Mouse (Mus musculus): ENCODE measurements at regions not wholly inside any gene's neighbourhood (a gene's known extent, or its start where the extent isn't known, plus 50 kb on each side); places are given as distances from the start of the nearest gene placed in this dataset.
"Not testable (repeated sequence)": the region's sequence is repeated elsewhere in the genome, so short reads cannot be mapped to it uniquely, and the experiment has no call there.

- DNase-seq (ENCODE audit: low spot score), result no peak
These were observed 458.8 kb upstream of the 1700008P02Rik start for GRCm38 (mm10) chr3:7079073-7079472.

GRCm38 (mm10) chr3:7076850-7077249, 456.6 kb upstream of the 1700008P02Rik start:
- no peak for DNase-seq (ENCODE audit: low spot score)

GRCm38 (mm10) chr3:7074488-7074887, 454.2 kb upstream of the 1700008P02Rik start:
- no peak for DNase-seq (ENCODE audit: low spot score)

- DNase-seq (ENCODE audit: low spot score), result no peak
These were observed 421.3 kb upstream of the 1700008P02Rik start for GRCm38 (mm10) chr3:7041372-7042057.

- DNase-seq (ENCODE audit: low spot score), result no peak
These were observed 415.6 kb upstream of the 1700008P02Rik start for GRCm38 (mm10) chr3:7035833-7036232.

GRCm38 (mm10) chr3:7027845-7028244, 407.6 kb upstream of the 1700008P02Rik start:
- peak; percentile 16 for DNase-seq (ENCODE audit: low spot score)

- no peak for DNase-seq (ENCODE audit: low spot score)
These were observed 394.2 kb upstream of the 1700008P02Rik start for GRCm38 (mm10) chr3:7014345-7014973.

GRCm38 (mm10) chr3:7013516-7013915, 393.3 kb upstream of the 1700008P02Rik start:
- no peak for DNase-seq (ENCODE audit: low spot score)

GRCm38 (mm10) chr3:7010294-7011087, 390.2 kb upstream of the 1700008P02Rik start:
- no peak for DNase-seq (ENCODE audit: low spot score)

- no peak for DNase-seq (ENCODE audit: low spot score)
These were observed 388.5 kb upstream of the 1700008P02Rik start for GRCm38 (mm10) chr3:7008671-7009217.

- no peak for DNase-seq (ENCODE audit: low spot score)
These were observed 387.6 kb upstream of the 1700008P02Rik start for GRCm38 (mm10) chr3:7007811-7008359.

GRCm38 (mm10) chr3:6991735-6992134, 371.5 kb upstream of the 1700008P02Rik start:
- not testable (repeated sequence) for DNase-seq (ENCODE audit: low spot score)

- DNase-seq (ENCODE audit: low spot score), result no peak
These were observed 364.7 kb upstream of the 1700008P02Rik start for GRCm38 (mm10) chr3:6984918-6985317.

GRCm38 (mm10) chr3:6957681-6958080, 337.4 kb upstream of the 1700008P02Rik start:
- DNase-seq (ENCODE audit: low spot score), result no peak

GRCm38 (mm10) chr3:6932535-6933103, 312.4 kb upstream of the 1700008P02Rik start:
- DNase-seq (ENCODE audit: low spot score), result no peak

- no peak for DNase-seq (ENCODE audit: low spot score)
These were observed 306.5 kb upstream of the 1700008P02Rik start for GRCm38 (mm10) chr3:6926737-6927136.

GRCm38 (mm10) chr3:6922647-6923046, 302.4 kb upstream of the 1700008P02Rik start:
- not testable (repeated sequence) for DNase-seq (ENCODE audit: low spot score)

- no peak for DNase-seq (ENCODE audit: low spot score)
These were observed 300.0 kb upstream of the 1700008P02Rik start for GRCm38 (mm10) chr3:6920253-6920652.

- no peak for DNase-seq (ENCODE audit: low spot score)
These were observed 267.7 kb upstream of the 1700008P02Rik start for GRCm38 (mm10) chr3:6887936-6888335.

GRCm38 (mm10) chr3:6887053-6887700, 266.9 kb upstream of the 1700008P02Rik start:
- no peak for DNase-seq (ENCODE audit: low spot score)

All from urinary bladder, postnatal 25 days (tissue).